Mouse (Mus musculus) hindbrain, embryonic 13.5 days (tissue): ENCODE measurements around the gene Mcrip1. TPM values are rescaled to one million over a fixed set of nuclear protein-coding genes. Genes with fewer than 3 reads are reported as not detected.

Source experiments
- ATAC-seq: fragments of 200-750 bp; cut with Nextera tagmentation; 2 replicates; pipeline ENCODE4 v1.8.0; 2017; ENCODE audit warnings: moderate TSS enrichment; ENCODE audit not compliant: low FRiP score
- H3K27ac ChIP-seq: fragments of 300-500 bp; sonication (generic); 2 replicates; pipeline ENCODE4 v1.5.1; 2015; ENCODE audit warnings: inconsistent platforms, mild to moderate bottlenecking, moderate library complexity
- H3K27me3 ChIP-seq: fragments of 300-500 bp; sonication (generic); 2 replicates; pipeline ENCODE4 v1.6.1; 2015; ENCODE audit warnings: mild to moderate bottlenecking, inconsistent platforms
- H3K36me3 ChIP-seq: fragments of 300-500 bp; sonication (generic); 2 replicates; pipeline ENCODE4 v1.6.1; 2015; ENCODE audit warnings: mild to moderate bottlenecking, inconsistent platforms
- H3K4me1 ChIP-seq: fragments of 300-500 bp; sonication (generic); replicated peaks from 2 replicates; pipeline ENCODE4 v1.6.1; 2015; ENCODE audit warnings: inconsistent platforms
- H3K4me2 ChIP-seq: fragments of 300-500 bp; sonication (generic); 2 replicates; pipeline ENCODE4 v1.6.1; 2015; ENCODE audit warnings: inconsistent platforms, mild to moderate bottlenecking, moderate library complexity
- H3K4me3 ChIP-seq: fragments of 300-500 bp; sonication (generic); 2 replicates; pipeline ENCODE4 v1.5.1; 2015; ENCODE audit warnings: mild to moderate bottlenecking, inconsistent platforms
- H3K9ac ChIP-seq: fragments of 300-500 bp; sonication (generic); 2 replicates; pipeline ENCODE4 v1.6.1; 2015; ENCODE audit warnings: mild to moderate bottlenecking, inconsistent platforms
- H3K9me3 ChIP-seq: fragments of 300-500 bp; sonication (generic); 2 replicates; pipeline ENCODE4 v1.6.1; 2016; ENCODE audit warnings: inconsistent platforms
- WGBS: fragments of 180-500 bp; shearing (Covaris S2); methylation state at CpG from one replicate; pipeline ENCODE4 v1.1.7; 2015; 5-methylcytosine and 5-hydroxymethylcytosine counted together
- polyA plus RNA-seq: library from polyadenylated mRNA; unstranded; fragments of >200 nt; fragmentation: Nextera tagmentation; extraction: Ambion mirVana; gene quantifications from 2 replicates; pipeline ENCODE4 v1.2.1, GENCODE M21; 2015

Gene Mcrip1
- polyA plus RNA-seq, 1 experiment from 2014 or later, result 234 TPM

GRCm38 (mm10) chr11:120580190-120580589, 30.7 kb upstream of the Mcrip1 start:
- Histone ChIP-seq H3K27ac (peak overlapping the region; percentile 98), H3K9me3 (peaks cover 4% of the 10 kb centered on the region; the same call in 1 of the 2 replicates), H3K9ac (peak overlapping the region; percentile 97), H3K36me3 (peaks cover 38% of the 10 kb centered on the region), H3K4me1 (peaks cover 31% of the 10 kb centered on the region), H3K27me3 (no peaks in the 10 kb centered on the region), H3K4me2 (peak overlapping the region; percentile 95), H3K4me3 (peak overlapping the region; percentile 92)
- WGBS, result 60% methylated on average over 7 of the region's 7 CpGs
- ATAC-seq, result no peak

DNA sequence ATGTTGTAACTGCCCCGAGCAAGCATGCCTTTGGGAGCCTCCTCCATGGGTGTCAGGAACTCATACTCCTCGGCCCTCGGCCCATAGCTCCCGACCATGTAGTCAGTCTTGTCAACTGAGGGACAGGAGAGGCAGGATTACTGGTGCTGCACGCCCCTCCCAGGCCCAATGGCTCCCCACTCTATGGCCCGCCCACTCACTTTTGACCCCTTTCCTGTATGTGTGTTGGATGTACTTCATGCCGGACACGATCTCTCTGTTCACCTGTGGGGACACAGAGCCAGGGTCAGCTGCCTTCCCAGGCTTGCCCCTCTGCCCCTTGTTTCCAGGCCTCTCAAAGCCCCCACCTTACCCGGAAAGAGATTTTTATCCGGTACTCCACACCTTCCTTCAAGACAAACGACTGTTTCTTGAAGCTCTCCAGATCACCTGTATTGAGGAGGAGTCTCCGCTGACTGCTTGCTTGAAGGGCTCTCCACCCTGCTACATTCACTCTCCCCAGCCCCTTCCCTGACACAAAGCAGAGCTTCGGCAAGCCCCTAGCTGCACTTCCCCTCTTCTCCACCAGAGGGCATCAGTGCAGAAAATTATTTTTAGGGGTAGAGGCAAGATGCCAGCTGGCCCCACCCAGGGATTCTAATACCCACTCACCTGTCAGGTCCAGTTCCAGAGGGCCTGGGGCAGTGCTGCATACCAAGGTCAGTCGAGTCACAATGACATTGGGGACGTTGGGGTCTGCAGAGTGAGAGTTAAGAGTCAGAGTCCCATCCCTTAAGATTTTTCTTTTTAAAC, 30.0 kb upstream of the Mcrip1 start:
- peak overlapping the region; percentile 98 for H3K27ac ChIP-seq
- H3K4me2 ChIP-seq, result peak overlapping the region; percentile 95
- ATAC-seq, result no peak

GRCm38 (mm10) chr11:120578694-120579243, 29.2 kb upstream of the Mcrip1 start:
- 84% methylated on average over 11 of the region's 11 CpGs for WGBS
- Histone ChIP-seq H3K4me3 (no peak overlapping the region), H3K27ac (no peak overlapping the region), H3K9me3 (0 out of 2 replicates have a peak, but pooled peaks cover under 1% of the 10 kb centered on the region), H3K4me1 (peaks cover 42% of the 10 kb centered on the region), H3K27me3 (no peaks in the 10 kb centered on the region), H3K9ac (peak overlapping the region; percentile 97), H3K36me3 (peaks cover 31% of the 10 kb centered on the region), H3K4me2 (0 out of 2 replicates have a peak overlapping the region, but pooled peaks have one; percentile 95)
- ATAC-seq, result no peak

More for the DNA sequence above, 30.0 kb upstream of the Mcrip1 start:
- Histone ChIP-seq H3K36me3 (peaks cover 34% of the 10 kb centered on the region), H3K9ac (peak overlapping the region; percentile 97), H3K27me3 (no peaks in the 10 kb centered on the region), H3K4me1 (peaks cover 34% of the 10 kb centered on the region), H3K9me3 (peaks cover 4% of the 10 kb centered on the region; the same call in 1 of the 2 replicates), H3K4me3 (peak overlapping the region; percentile 92)
- 64% methylated on average over 15 of the region's 15 CpGs for WGBS

DNA sequence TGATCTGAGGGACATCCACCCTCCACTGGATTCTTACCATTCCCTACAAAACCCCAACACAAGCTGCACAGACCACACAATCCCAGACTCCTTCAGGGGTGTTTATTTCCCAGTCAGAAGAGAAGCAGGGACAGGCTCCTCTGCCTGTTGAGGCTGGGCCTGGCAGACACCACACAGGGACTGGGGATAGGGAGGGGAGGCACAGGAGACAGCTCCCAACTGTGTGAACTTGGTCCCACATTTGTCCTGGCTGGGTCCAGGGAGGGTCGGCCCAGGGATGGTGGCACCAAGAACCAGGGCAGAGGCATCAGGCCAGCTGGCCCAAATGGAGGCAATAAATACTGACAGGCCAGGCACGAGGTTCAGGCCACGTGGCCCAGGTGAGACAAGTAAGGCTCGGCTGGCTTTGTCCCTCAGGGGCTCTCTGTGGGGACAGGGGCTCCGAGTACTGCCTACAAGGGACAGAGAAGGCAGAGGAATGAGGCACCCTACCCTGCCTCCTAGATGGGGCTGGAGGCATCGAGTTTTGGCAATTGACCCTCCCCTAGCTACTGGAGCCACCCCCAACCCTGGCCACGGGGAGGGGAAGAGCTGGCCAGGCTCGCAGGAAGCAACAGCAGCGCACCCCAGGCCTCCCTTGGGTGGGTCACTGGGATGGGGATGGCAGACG, 28.6 kb upstream of the Mcrip1 start:
- 89% methylated on average over 10 of the region's 10 CpGs for WGBS
- Histone ChIP-seq H3K36me3 (peaks cover 31% of the 10 kb centered on the region), H3K4me1 (peaks cover 44% of the 10 kb centered on the region), H3K4me3 (no peak overlapping the region), H3K4me2 (no peak overlapping the region), H3K9ac (0 out of 2 replicates have a peak overlapping the region, but pooled peaks have one; percentile 97), H3K9me3 (no peaks in the 10 kb centered on the region), H3K27me3 (no peaks in the 10 kb centered on the region), H3K27ac (0 out of 2 replicates have a peak overlapping the region, but pooled peaks have one; percentile 35)
- ATAC-seq, result no peak

DNA sequence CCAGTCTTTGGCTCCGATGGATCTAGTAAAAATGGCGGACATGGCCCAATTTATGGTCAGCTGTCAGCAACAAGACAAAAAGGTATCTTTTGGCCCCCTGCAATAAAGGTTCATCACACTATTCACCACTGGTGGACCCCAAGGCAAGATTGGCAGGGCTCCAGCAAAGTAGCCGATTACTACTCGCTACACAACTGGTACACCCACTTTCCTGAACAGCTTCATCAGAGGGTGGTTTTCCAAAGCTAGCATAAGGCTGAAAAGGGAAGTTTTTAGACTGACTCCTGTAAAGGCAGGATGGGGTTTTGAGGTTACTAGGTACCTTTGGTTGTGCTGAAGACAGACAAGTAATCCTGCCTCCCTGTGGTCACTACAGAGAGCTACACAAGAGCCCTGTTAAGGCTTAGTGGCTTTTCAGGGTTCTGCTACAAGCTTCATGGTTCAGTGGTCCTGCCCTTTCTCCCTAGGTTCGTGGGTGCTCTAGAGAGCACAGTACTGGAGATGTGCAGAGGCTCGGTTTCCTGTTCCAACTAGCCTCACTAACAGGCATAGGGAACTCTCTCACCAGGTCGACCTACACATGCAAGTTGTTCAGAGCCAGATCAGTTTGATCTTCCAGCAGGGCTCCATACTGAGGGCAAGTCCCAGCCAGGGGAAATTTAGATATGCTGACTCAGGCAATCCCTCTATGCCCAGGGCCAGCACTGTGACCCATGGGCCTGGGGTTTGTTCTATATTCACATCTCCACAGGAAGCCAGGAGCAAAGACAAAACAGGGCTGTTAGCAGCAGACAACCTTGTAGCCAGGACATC, 27.9 kb upstream of the Mcrip1 start:
- H3K9ac ChIP-seq, result no peak overlapping the region
- no peak overlapping the region for H3K4me3 ChIP-seq
- H3K4me2 ChIP-seq, result no peak overlapping the region
- H3K27ac ChIP-seq, result 0 out of 2 replicates have a peak overlapping the region, but pooled peaks have one; percentile 35
- 84% methylated on average over 7 of the region's 7 CpGs for WGBS
- peaks cover 31% of the 10 kb centered on the region for H3K36me3 ChIP-seq
- H3K9me3 ChIP-seq, result no peaks in the 10 kb centered on the region
- H3K27me3 ChIP-seq, result no peaks in the 10 kb centered on the region
- H3K4me1 ChIP-seq, result peaks cover 41% of the 10 kb centered on the region
- ATAC-seq, result no peak

- peak overlapping the region; percentile 35; the same call in 1 of the 2 replicates for H3K9ac ChIP-seq
- no peak overlapping the region for H3K27ac ChIP-seq
- no peaks in the 10 kb centered on the region for H3K9me3 ChIP-seq
- WGBS, result 87% methylated on average over 3 of the region's 3 CpGs
- H3K36me3 ChIP-seq, result peaks cover 31% of the 10 kb centered on the region
- no peak overlapping the region for H3K4me3 ChIP-seq
- H3K4me1 ChIP-seq, result peaks cover 41% of the 10 kb centered on the region
- ATAC-seq, result no peak
- no peaks in the 10 kb centered on the region for H3K27me3 ChIP-seq
- no peak overlapping the region for H3K4me2 ChIP-seq
Observed at GRCm38 (mm10) chr11:120576365-120576981, 26.9 kb upstream of the Mcrip1 start.

DNA sequence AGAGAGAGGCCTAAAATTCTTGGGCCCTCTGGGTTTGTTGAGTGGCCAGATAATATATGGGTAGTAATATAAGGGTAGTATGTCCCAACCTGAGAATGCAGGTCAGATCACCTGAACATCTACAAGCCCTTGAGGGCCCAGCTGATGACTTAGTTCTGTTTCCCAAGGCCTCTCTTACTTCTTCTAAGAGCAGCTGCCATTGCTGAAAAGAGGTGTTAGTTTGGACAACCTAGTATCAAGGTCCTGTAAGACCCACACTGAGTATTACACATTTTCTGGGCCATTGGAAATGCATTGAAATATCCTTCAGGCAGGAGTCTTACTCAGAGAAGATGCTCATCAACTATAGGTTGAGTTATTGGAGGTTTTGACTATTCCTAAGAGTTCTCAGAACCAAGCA, 26.4 kb upstream of the Mcrip1 start:
- Histone ChIP-seq H3K27ac (no peak overlapping the region), H3K4me1 (peaks cover 47% of the 10 kb centered on the region)
- no peak for ATAC-seq

DNA sequence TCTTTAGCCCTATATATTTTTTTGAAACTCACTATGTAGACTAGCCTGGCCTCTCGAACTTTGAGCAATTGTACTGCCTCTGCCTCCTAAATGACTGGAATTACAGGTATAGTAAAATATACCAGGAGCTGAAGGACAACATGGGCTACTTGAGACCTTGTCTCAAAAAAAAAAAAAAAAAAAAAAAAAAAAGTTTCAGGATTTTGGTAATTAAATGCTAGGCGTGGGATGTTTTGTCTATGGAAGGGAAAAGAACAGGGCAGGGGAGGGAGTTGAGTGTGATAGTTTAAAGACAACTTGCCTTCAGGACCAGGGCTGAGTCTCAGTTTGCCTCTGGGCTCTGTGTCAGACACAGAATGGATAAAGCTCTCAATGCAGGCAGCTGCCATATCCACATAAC, 25.5 kb upstream of the Mcrip1 start:
- no peak overlapping the region for H3K4me2 ChIP-seq
- H3K4me1 ChIP-seq, result peaks cover 43% of the 10 kb centered on the region
- H3K9me3 ChIP-seq, result no peaks in the 10 kb centered on the region
- H3K4me3 ChIP-seq, result no peak overlapping the region
- no peak overlapping the region for H3K27ac ChIP-seq
- peaks cover 44% of the 10 kb centered on the region for H3K36me3 ChIP-seq
- no peaks in the 10 kb centered on the region for H3K27me3 ChIP-seq
- WGBS, result 95% methylated on average over 2 of the region's 2 CpGs
- ATAC-seq, result no peak
- H3K9ac ChIP-seq, result peak overlapping the region; percentile 86; the same call in 1 of the 2 replicates

More for the DNA sequence above, 26.4 kb upstream of the Mcrip1 start:
- Histone ChIP-seq H3K4me3 (no peak overlapping the region), H3K4me2 (no peak overlapping the region), H3K9me3 (no peaks in the 10 kb centered on the region), H3K27me3 (no peaks in the 10 kb centered on the region), H3K9ac (peak overlapping the region; percentile 35; the same call in 1 of the 2 replicates), H3K36me3 (peaks cover 35% of the 10 kb centered on the region)

GRCm38 (mm10) chr11:120574278-120574600, 24.7 kb upstream of the Mcrip1 start:
- H3K4me1 ChIP-seq, result peaks cover 35% of the 10 kb centered on the region
- no peak overlapping the region for H3K27ac ChIP-seq
- H3K27me3 ChIP-seq, result no peaks in the 10 kb centered on the region
- WGBS, result 48% methylated on average over 5 of the region's 5 CpGs
- H3K36me3 ChIP-seq, result peaks cover 43% of the 10 kb centered on the region
- no peak for ATAC-seq
- H3K4me3 ChIP-seq, result peak overlapping the region; percentile 96
- H3K4me2 ChIP-seq, result peak overlapping the region; percentile 91
- no peaks in the 10 kb centered on the region for H3K9me3 ChIP-seq
- H3K9ac ChIP-seq, result peak overlapping the region; percentile 86

DNA sequence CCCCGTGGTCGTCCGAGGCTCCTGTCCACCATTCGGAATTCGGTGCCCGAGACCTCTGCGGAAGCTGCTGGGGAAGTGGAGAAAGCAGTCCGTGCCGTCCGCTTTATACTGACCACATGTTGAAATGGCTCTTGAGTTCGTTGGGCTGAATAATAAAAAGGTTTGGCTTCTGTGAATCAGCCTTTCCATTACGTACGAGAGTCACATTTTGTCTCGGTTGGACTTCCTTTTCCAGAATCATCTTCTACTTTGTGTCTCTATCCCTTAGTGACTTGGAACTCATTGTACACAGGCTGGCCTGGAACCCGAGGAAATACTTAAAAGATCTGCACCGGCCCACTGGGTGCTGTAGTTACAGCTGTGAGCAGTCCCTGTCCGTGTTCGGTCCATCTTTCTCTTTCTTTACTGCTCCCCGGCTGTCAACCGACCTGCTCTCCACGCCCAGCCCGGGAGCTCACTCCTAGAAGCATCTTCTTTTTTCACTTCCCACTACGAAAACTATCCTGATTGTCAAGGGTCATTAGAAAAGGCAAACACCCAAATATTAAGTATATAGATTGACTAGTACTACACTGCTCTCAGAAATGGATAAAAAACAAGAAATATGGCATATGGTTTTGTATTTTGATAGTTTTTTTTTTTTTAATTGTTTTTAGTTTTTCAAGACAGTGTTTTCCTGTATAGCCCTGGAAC, 24.2 kb upstream of the Mcrip1 start:
- WGBS, result under 1% methylated on average over 23 of the region's 23 CpGs
- no peaks in the 10 kb centered on the region for H3K9me3 ChIP-seq
- H3K4me1 ChIP-seq, result peaks cover 30% of the 10 kb centered on the region
- H3K9ac ChIP-seq, result peak overlapping the region; percentile 86
- ATAC-seq, result no peak
- peak overlapping the region; percentile 96 for H3K4me3 ChIP-seq
- H3K27me3 ChIP-seq, result no peaks in the 10 kb centered on the region
- H3K27ac ChIP-seq, result peak overlapping the region; percentile 89
- H3K36me3 ChIP-seq, result peaks cover 40% of the 10 kb centered on the region
- H3K4me2 ChIP-seq, result peak overlapping the region; percentile 91
